Mouse (Mus musculus) kidney, embryonic 16.5 days (tissue): ENCODE measurements at regions not wholly inside any gene's neighbourhood (a gene's known extent, or its start where the extent isn't known, plus 50 kb on each side); places are given as distances from the start of the nearest gene placed in this dataset.

ENCODE experiments used
- ATAC-seq: fragments of 200-750 bp; cut with Nextera tagmentation; 2 replicates; pipeline ENCODE4 v1.8.0; 2017; ENCODE audit warnings: moderate TSS enrichment; ENCODE audit not compliant: low FRiP score, low TSS enrichment
- H3K27ac ChIP-seq: fragments of 300-500 bp; sonication (generic); 2 replicates; pipeline ENCODE4 v1.5.1; 2014; ENCODE audit warnings: low read length
- H3K27me3 ChIP-seq: fragments of 300-500 bp; sonication (generic); 2 replicates; pipeline ENCODE4 v1.6.1; 2014; ENCODE audit warnings: low read length, control low read depth, mixed read lengths; ENCODE audit not compliant: insufficient read depth
- H3K36me3 ChIP-seq: fragments of 300-500 bp; sonication (generic); 2 replicates; pipeline ENCODE4 v1.6.1; 2014; ENCODE audit warnings: low read length, control low read depth, mixed read lengths; ENCODE audit not compliant: insufficient read depth
- H3K4me1 ChIP-seq: fragments of 300-500 bp; sonication (generic); 2 replicates; pipeline ENCODE4 v1.6.1; 2014; ENCODE audit warnings: low read length, control low read depth, mixed read lengths; ENCODE audit not compliant: insufficient read depth
- H3K4me2 ChIP-seq: fragments of 300-500 bp; sonication (generic); replicated peaks from 2 replicates; pipeline ENCODE4 v1.6.1; 2014; ENCODE audit warnings: low read depth, low read length
- H3K4me3 ChIP-seq: fragments of 300-500 bp; sonication (generic); 2 replicates; pipeline ENCODE4 v1.5.1; 2014; ENCODE audit warnings: mild to moderate bottlenecking, low read length
- H3K9ac ChIP-seq: fragments of 300-500 bp; sonication (generic); replicated peaks from 2 replicates; pipeline ENCODE4 v1.6.1; 2014; ENCODE audit warnings: low read length
- H3K9me3 ChIP-seq: fragments of 300-500 bp; sonication (generic); 2 replicates; pipeline ENCODE4 v1.6.1; 2016; ENCODE audit warnings: low read length, control low read depth
- WGBS: fragments of 180-500 bp; shearing (Covaris S2); extraction: QIAGEN DNeasy Blood & Tissue Kit; methylation state at CpG from one replicate; pipeline ENCODE4 v1.1.7; 2014; 5-methylcytosine and 5-hydroxymethylcytosine counted together

- no peaks in the 10 kb centered on the region for H3K27me3 ChIP-seq
- H3K4me1 ChIP-seq, result peaks cover 15% of the 10 kb centered on the region
- H3K4me2 ChIP-seq, result no peak overlapping the region
- 29% methylated on average over 8 of the region's 8 CpGs for WGBS
- H3K4me3 ChIP-seq, result no peak overlapping the region
- H3K9ac ChIP-seq, result no peak overlapping the region
- H3K36me3 ChIP-seq, result no peaks in the 10 kb centered on the region
- no peaks in the 10 kb centered on the region for H3K9me3 ChIP-seq
- no peak overlapping the region for H3K27ac ChIP-seq
- ATAC-seq, result no peak
Measured at GRCm38 (mm10) chr7:133494982-133495550, 106.9 kb downstream of the Tex36 start.

DNA sequence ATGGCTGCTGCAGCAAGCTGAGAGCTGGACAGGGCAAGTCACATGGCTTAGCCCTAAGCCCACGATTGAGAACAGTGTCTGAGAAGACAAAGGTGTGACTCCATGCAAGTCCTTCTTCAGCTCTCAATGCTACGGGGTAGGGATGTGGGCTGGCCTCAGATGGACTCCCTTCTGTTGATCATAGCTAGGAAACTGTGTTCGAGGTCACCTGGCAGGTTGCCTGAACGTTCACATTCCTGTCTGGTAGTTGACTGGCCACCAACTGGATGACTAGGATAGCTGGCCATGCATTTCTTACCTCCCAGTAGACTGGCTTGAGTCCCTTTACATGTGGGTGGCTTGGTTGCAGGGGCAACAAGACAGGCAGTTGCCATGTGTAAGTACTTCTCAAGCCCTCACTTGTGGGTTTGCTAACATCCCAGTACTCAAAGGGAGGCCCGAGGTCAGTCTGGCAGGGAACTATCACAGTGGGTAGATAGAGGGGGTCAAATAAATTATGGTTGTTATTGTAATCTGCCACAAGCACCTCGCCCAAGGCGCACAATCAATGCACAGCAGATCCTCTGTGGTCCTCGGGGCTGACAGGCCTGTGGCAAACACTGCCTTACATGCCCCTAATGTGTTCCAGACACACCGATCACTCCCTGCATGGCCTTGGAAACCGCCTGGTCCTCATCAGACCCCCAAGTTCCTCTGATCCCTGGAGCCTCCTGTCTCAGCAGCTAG, 107.5 kb downstream of the Tex36 start:
- H3K27ac ChIP-seq, result no peak overlapping the region
- ATAC-seq, result no peak
- no peak overlapping the region for H3K9ac ChIP-seq
- no peak overlapping the region for H3K4me2 ChIP-seq
- WGBS, result 66% methylated on average over 10 of the region's 10 CpGs
- no peaks in the 10 kb centered on the region for H3K36me3 ChIP-seq
- H3K27me3 ChIP-seq, result no peaks in the 10 kb centered on the region
- H3K4me1 ChIP-seq, result peaks cover 15% of the 10 kb centered on the region
- no peaks in the 10 kb centered on the region for H3K9me3 ChIP-seq
- no peak overlapping the region for H3K4me3 ChIP-seq

DNA sequence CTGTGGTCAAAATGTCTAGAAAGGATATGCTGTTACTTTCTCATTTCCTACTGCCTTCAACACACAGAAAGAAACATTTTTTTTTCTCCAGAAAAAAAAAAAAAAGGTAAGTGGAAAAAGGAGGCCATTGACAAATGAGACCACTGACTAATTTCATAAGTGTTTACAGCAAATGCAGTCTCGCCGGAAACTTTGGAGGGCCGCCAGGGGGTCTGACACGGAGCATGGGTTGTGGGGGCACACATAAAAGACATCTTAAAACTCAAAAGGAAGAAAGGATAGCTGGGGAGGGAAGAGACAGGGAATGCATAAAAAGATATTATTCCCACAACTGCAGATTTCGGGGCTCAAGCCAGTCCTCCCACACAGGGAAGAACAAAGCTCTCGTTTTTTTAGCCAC, 109.3 kb downstream of the Tex36 start:
- Histone ChIP-seq H3K27ac (no peak overlapping the region), H3K36me3 (no peaks in the 10 kb centered on the region), H3K9ac (no peak overlapping the region), H3K27me3 (no peaks in the 10 kb centered on the region), H3K4me2 (no peak overlapping the region), H3K9me3 (no peaks in the 10 kb centered on the region), H3K4me3 (no peak overlapping the region), H3K4me1 (peaks cover 15% of the 10 kb centered on the region)
- WGBS, result 45% methylated on average over 6 of the region's 6 CpGs
- ATAC-seq, result no peak

DNA sequence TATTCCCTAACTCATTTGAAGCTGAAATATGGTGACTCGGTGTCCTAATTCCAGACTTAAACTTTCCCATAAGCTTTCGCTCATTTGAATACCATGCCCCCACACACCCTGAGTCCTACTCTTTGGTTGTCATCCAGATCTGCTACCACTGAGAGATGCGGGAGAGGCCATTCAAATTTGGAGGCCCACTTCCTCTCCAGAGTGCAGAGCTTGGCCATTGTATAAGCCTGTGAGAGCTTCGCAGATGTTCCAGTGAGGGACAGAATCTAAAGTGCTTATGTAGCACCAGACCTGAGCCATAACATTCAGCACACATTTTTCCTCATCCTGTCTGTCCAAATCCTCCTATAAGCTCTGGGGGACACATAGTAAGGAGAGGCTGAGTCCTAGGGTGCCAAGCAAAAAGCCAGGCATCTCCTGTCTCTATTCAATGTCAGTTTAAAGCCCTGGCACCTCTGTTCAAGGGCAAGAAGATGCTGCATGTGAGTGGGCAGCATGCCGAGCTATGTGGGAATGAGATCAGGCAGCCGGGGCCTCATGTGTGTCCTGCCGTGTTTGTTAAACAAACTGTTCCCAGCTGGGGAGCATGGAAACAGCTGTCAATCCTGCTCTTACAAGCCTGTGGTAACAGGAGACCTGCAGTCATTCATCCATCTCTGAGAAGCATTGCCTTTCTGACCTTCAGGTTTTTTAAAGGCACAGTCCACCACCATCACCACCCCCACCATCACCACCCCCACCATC, 113.9 kb downstream of the Tex36 start:
- Histone ChIP-seq H3K9me3 (no peaks in the 10 kb centered on the region), H3K4me1 (peaks cover 6% of the 10 kb centered on the region; the same call in 1 of the 2 replicates), H3K36me3 (no peaks in the 10 kb centered on the region), H3K9ac (no peak overlapping the region), H3K27ac (no peak overlapping the region), H3K4me2 (no peak overlapping the region), H3K27me3 (no peaks in the 10 kb centered on the region), H3K4me3 (no peak overlapping the region)
- WGBS, result 47% methylated on average over 7 of the region's 7 CpGs
- ATAC-seq, result no peak

GRCm38 (mm10) chr7:133484430-133484841, 117.5 kb downstream of the Tex36 start:
- H3K9me3 ChIP-seq, result no peaks in the 10 kb centered on the region
- no peaks in the 10 kb centered on the region for H3K27me3 ChIP-seq
- H3K36me3 ChIP-seq, result no peaks in the 10 kb centered on the region
- WGBS, result 71% methylated on average over 8 of the region's 8 CpGs
- no peak overlapping the region for H3K27ac ChIP-seq
- H3K4me2 ChIP-seq, result no peak overlapping the region
- H3K9ac ChIP-seq, result no peak overlapping the region
- no peak for ATAC-seq
- peaks cover 6% of the 10 kb centered on the region; the same call in 1 of the 2 replicates for H3K4me1 ChIP-seq
- H3K4me3 ChIP-seq, result no peak overlapping the region

GRCm38 (mm10) chr7:133481529-133481928, 120.4 kb downstream of the Tex36 start:
- H3K27ac ChIP-seq, result no peak overlapping the region
- no peaks in the 10 kb centered on the region for H3K36me3 ChIP-seq
- H3K27me3 ChIP-seq, result no peaks in the 10 kb centered on the region
- 0 out of 2 replicates have a peak, but pooled peaks have one; percentile 35 for ATAC-seq
- H3K4me2 ChIP-seq, result no peak overlapping the region
- no peaks in the 10 kb centered on the region; the same call in 1 of the 2 replicates for H3K4me1 ChIP-seq
- H3K4me3 ChIP-seq, result no peak overlapping the region
- no peak overlapping the region for H3K9ac ChIP-seq
- WGBS, result 29% methylated on average over 6 of the region's 6 CpGs
- H3K9me3 ChIP-seq, result peaks cover 3% of the 10 kb centered on the region; the same call in 1 of the 2 replicates

DNA sequence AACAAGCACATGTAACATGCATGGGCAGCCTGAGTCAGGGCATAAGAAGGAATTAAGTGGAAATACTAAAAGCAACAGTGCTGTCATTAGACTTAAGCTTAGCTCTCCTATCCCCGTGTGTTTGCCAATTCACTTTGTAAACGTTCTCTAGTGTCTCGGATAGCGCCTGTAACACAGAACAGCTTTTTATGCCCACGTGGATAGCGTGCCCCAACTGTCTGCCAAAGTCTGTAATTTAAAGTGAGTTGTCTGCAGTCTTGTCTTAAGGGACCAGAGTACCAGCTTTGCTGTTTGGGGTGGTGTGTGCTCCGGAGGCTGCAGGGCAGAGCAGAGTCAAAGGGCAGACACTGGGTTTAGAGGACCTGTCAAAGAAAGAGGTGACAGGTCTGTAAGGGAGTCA, 122.3 kb downstream of the Tex36 start:
- WGBS, result 45% methylated on average over 7 of the region's 7 CpGs
- no peaks in the 10 kb centered on the region for H3K27me3 ChIP-seq
- H3K4me3 ChIP-seq, result no peak overlapping the region
- H3K9ac ChIP-seq, result no peak overlapping the region
- ATAC-seq, result no peak
- no peaks in the 10 kb centered on the region for H3K36me3 ChIP-seq
- H3K4me1 ChIP-seq, result no peaks in the 10 kb centered on the region; the same call in 1 of the 2 replicates
- no peak overlapping the region for H3K27ac ChIP-seq
- no peak overlapping the region for H3K4me2 ChIP-seq
- peaks cover 3% of the 10 kb centered on the region; the same call in 1 of the 2 replicates for H3K9me3 ChIP-seq

- Histone ChIP-seq H3K27me3 (no peaks in the 10 kb centered on the region), H3K9ac (no peak overlapping the region), H3K36me3 (no peaks in the 10 kb centered on the region), H3K9me3 (peaks cover 3% of the 10 kb centered on the region; the same call in 1 of the 2 replicates), H3K4me2 (no peak overlapping the region), H3K4me1 (no peaks in the 10 kb centered on the region), H3K27ac (no peak overlapping the region), H3K4me3 (no peak overlapping the region)
- 84% methylated on average over 5 of the region's 5 CpGs for WGBS
- no peak for ATAC-seq
Measured at GRCm38 (mm10) chr7:133477933-133478332, 124.0 kb downstream of the Tex36 start.

DNA sequence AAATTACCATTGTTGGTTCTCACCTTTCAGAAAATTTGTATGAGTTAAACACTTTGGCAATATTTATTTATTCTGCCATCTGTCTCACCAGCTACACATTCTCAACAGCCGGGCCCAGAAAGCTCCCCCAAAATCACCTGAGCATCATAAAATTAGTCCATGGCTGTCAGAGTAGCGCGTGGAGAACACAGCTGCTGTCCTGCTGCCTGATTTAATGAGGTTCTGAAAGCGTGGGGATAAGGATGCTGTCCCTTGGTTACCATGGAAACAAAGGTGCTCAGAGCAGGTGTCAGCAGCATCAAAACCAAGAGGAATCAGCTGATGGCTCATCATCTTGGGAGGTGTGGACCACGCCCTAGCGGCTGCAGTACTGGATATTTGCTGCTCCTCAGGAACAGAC, 124.7 kb downstream of the Tex36 start:
- H3K4me3 ChIP-seq, result no peak overlapping the region
- no peaks in the 10 kb centered on the region for H3K4me1 ChIP-seq
- H3K9me3 ChIP-seq, result peaks cover 3% of the 10 kb centered on the region; the same call in 1 of the 2 replicates
- no peak overlapping the region for H3K4me2 ChIP-seq
- H3K9ac ChIP-seq, result no peak overlapping the region
- no peaks in the 10 kb centered on the region for H3K36me3 ChIP-seq
- ATAC-seq, result no peak
- 79% methylated on average over 6 of the region's 6 CpGs for WGBS
- H3K27ac ChIP-seq, result no peak overlapping the region
- no peaks in the 10 kb centered on the region for H3K27me3 ChIP-seq

DNA sequence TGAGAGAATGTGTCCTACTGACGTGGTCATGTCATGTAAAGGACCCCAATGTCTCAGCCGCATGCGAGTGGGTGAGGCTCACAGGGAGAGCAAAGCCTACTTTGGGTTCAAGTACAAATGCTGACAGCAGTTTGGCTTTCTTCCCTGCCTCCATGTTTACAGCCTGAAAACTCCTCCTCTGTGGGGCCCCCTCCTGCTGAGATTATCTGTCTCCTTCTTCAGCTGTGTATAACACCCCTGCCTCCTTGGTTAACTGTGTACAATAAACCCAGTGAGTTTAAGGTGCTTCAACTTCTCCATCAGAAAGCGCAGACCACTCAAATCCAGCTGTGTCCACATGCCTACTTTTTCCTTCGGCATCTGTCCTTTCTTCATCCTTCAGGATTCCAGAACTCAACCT, 130.3 kb downstream of the Tex36 start:
- no peak for ATAC-seq
- Histone ChIP-seq H3K36me3 (no peaks in the 10 kb centered on the region), H3K9ac (no peak overlapping the region), H3K4me1 (no peaks in the 10 kb centered on the region), H3K4me3 (no peak overlapping the region), H3K27me3 (no peaks in the 10 kb centered on the region), H3K9me3 (no peaks in the 10 kb centered on the region), H3K27ac (no peak overlapping the region), H3K4me2 (no peak overlapping the region)
- WGBS, result 72% methylated on average over 5 of the region's 5 CpGs
